Mouse (Mus musculus): ENCODE data around the gene Gpr174.

- TF ChIP-seq CTCF (IDR thresholded peaks at IDR 0.05; ENCODE audit: insufficient read depth, low read depth, low read length) = no peak
- no peak for TF ChIP-seq POLR2A (IDR thresholded peaks at IDR 0.05; ENCODE audit: insufficient read depth, low read depth, low read length)
These were observed 30.8 kb upstream of the Gpr174 start for GRCm38 (mm10) chrX:107224846-107225245.
